Mouse (Mus musculus) E14TG2a.4 (cell line): ENCODE measurements around the gene Slc38a9.

ENCODE experiments used
- CTCF ChIP-seq: conservative IDR thresholded peaks from 2 replicates; pipeline ENCODE4 v1.5.1; 2014; ENCODE audit warnings: low read length
- NANOG ChIP-seq: IDR thresholded peaks from 2 replicates; pipeline ENCODE4 v1.6.1; 2014; ENCODE audit warnings: borderline replicate concordance, low read length, mixed read lengths
- POU5F1 ChIP-seq: IDR thresholded peaks from 2 replicates; pipeline ENCODE4 v1.6.1; 2014; ENCODE audit warnings: low read length, borderline replicate concordance

DNA sequence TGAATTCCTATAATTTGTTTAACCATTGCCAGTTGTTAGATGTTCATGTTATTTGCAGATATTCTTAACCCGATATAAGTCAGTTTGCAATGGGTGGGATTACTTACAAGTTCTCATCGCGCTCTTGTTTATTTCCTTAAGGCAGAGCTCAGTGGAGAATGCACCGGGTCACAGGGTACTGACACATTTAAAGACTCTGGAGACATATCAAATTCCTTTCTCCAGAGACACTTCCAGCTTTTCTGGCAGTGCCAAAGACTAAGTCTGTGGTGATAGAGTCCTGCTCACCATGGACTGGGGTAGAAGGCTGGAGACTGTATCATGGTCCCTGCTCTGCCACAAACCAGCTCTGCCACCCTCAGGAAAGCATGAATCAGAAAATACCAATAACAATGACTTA is 102.0 kb downstream of the Slc38a9 start:
- TF ChIP-seq CTCF (no peak), NANOG (no peak), POU5F1 (no peak)
